In genomic region chr5:123345853-123346654, GRCm38 (mm10) we compare ENCODE assay signal across 8 mouse cellular contexts. TPM values are rescaled to one million over a fixed set of nuclear protein-coding genes. Genes with fewer than 3 reads are reported as not detected.
DNase-seq lines count a peak whose midpoint lies in the region; ATAC-seq and TF ChIP-seq lines count a peak whose summit lies in the region.

No protein-coding gene starts in this region.

- peak overlapping the region; percentile 94 for H3K4me3 ChIP-seq in embryonic facial prominence, embryonic 14.5 days (ENCODE audit: low read depth, low read length)
- peak overlapping the region; percentile 93 for H3K4me3 ChIP-seq in heart, embryonic 11.5 days (ENCODE audit: low read depth, low read length)
- H3K4me3 ChIP-seq in kidney, embryonic 15.5 days (replicated peaks) = peak overlapping the region; percentile 91
- H3K4me3 ChIP-seq in liver, embryonic 13.5 days (replicated peaks) = peak overlapping the region; percentile 93
- peak overlapping the region; percentile 85 for H3K4me3 ChIP-seq in neural tube, embryonic 11.5 days (ENCODE audit: low read depth, low read length)
- H3K4me3 ChIP-seq in testis, adult 2 months (ENCODE audit: control insufficient read depth, low read depth, low read length) = peak overlapping the region; percentile 86; the same call in 1 of the 2 replicates

- H3K27ac ChIP-seq in embryonic facial prominence, embryonic 14.5 days (replicated peaks; ENCODE audit: low read depth, low read length) = peak overlapping the region; percentile 99
- peak overlapping the region; percentile 98 for H3K27ac ChIP-seq in heart, embryonic 11.5 days (ENCODE audit: low read depth, low read length)
- peak overlapping the region; percentile 98 for H3K27ac ChIP-seq in kidney, embryonic 15.5 days
- H3K27ac ChIP-seq in liver, embryonic 13.5 days = peak overlapping the region; percentile 88
- H3K27ac ChIP-seq in neural tube, embryonic 11.5 days (ENCODE audit: low read depth, low read length) = peak overlapping the region; percentile 97
- H3K27ac ChIP-seq in testis, adult 2 months (ENCODE audit: control insufficient read depth, insufficient read depth, low read depth, low read length) = no peak overlapping the region

- peak; percentile 69 for ATAC-seq in embryonic facial prominence, embryonic 14.5 days (ENCODE audit: low read depth)
- ATAC-seq in heart, embryonic 11.5 days (replicated peaks; ENCODE audit: insufficient number of reproducible peaks, low FRiP score, low TSS enrichment) = no peak
- ATAC-seq in kidney, embryonic 15.5 days (replicated peaks; ENCODE audit: low FRiP score) = peak; percentile 20; the same call in 1 of the 2 replicates
- peak; percentile 10 for ATAC-seq in liver, embryonic 13.5 days (ENCODE audit: low read depth)
- peak; percentile 66 for ATAC-seq in neural tube, embryonic 11.5 days (ENCODE audit: insufficient read depth, low FRiP score, low TSS enrichment)

- TF ChIP-seq CTCF in testis, adult 2 months (IDR thresholded peaks at IDR 0.05; ENCODE audit: control insufficient read depth, insufficient read depth, insufficient replicate concordance, low read depth, low read length) = no peak

- H3K9ac ChIP-seq in embryonic facial prominence, embryonic 14.5 days (ENCODE audit: low read depth, low read length) = peak overlapping the region; percentile 95
- peak overlapping the region; percentile 88 for H3K9ac ChIP-seq in heart, embryonic 11.5 days (ENCODE audit: low read depth, low read length)
- peak overlapping the region; percentile 94 for H3K9ac ChIP-seq in kidney, embryonic 15.5 days
- peak overlapping the region; percentile 92 for H3K9ac ChIP-seq in liver, embryonic 13.5 days
- H3K9ac ChIP-seq in neural tube, embryonic 11.5 days (ENCODE audit: low read length) = peak overlapping the region; percentile 98

- H3K4me2 ChIP-seq in embryonic facial prominence, embryonic 14.5 days (ENCODE audit: low read depth, low read length) = peak overlapping the region; percentile 92
- H3K4me2 ChIP-seq in heart, embryonic 11.5 days = peak overlapping the region; percentile 91
- peak overlapping the region; percentile 83 for H3K4me2 ChIP-seq in kidney, embryonic 15.5 days
- H3K4me2 ChIP-seq in liver, embryonic 13.5 days = peak overlapping the region; percentile 97
- H3K4me2 ChIP-seq in neural tube, embryonic 11.5 days (ENCODE audit: low read depth) = peak overlapping the region; percentile 80

- H3K4me1 ChIP-seq in embryonic facial prominence, embryonic 14.5 days (ENCODE audit: control insufficient read depth, insufficient read depth, low read length) = peaks cover 24% of the 10 kb centered on the region
- peaks cover 34% of the 10 kb centered on the region for H3K4me1 ChIP-seq in heart, embryonic 11.5 days (ENCODE audit: control insufficient read depth, insufficient read depth, low read length)
- peaks cover 51% of the 10 kb centered on the region for H3K4me1 ChIP-seq in kidney, embryonic 15.5 days
- peaks cover 54% of the 10 kb centered on the region for H3K4me1 ChIP-seq in liver, embryonic 13.5 days (replicated peaks)
- H3K4me1 ChIP-seq in neural tube, embryonic 11.5 days (ENCODE audit: control insufficient read depth, insufficient read depth, low read length) = peaks cover 14% of the 10 kb centered on the region
- peaks cover 26% of the 10 kb centered on the region for H3K4me1 ChIP-seq in testis, adult 2 months (ENCODE audit: control insufficient read depth, insufficient read depth, low read length)

- peaks cover 6% of the 10 kb centered on the region; the same call in 1 of the 2 replicates for H3K36me3 ChIP-seq in embryonic facial prominence, embryonic 14.5 days (ENCODE audit: control insufficient read depth, insufficient read depth, low read length)
- H3K36me3 ChIP-seq in heart, embryonic 11.5 days (ENCODE audit: control insufficient read depth, insufficient read depth, low read length) = no peaks in the 10 kb centered on the region
- H3K36me3 ChIP-seq in kidney, embryonic 15.5 days = 0 out of 2 replicates have a peak, but pooled peaks cover 4% of the 10 kb centered on the region
- no peaks in the 10 kb centered on the region for H3K36me3 ChIP-seq in liver, embryonic 13.5 days
- no peaks in the 10 kb centered on the region; the same call in 1 of the 2 replicates for H3K36me3 ChIP-seq in neural tube, embryonic 11.5 days (ENCODE audit: control insufficient read depth, insufficient read depth, low read length)
- no peaks in the 10 kb centered on the region for H3K36me3 ChIP-seq in testis, adult 2 months (ENCODE audit: control insufficient read depth, insufficient read depth, low read length)

- no peaks in the 10 kb centered on the region for H3K27me3 ChIP-seq in embryonic facial prominence, embryonic 14.5 days (replicated peaks; ENCODE audit: control insufficient read depth, insufficient read depth, low read length)
- no peaks in the 10 kb centered on the region for H3K27me3 ChIP-seq in heart, embryonic 11.5 days (ENCODE audit: control insufficient read depth, insufficient read depth, low read length)
- no peaks in the 10 kb centered on the region for H3K27me3 ChIP-seq in kidney, embryonic 15.5 days
- H3K27me3 ChIP-seq in liver, embryonic 13.5 days = no peaks in the 10 kb centered on the region
- H3K27me3 ChIP-seq in neural tube, embryonic 11.5 days (ENCODE audit: control insufficient read depth, insufficient read depth, low read length) = no peaks in the 10 kb centered on the region
- peaks cover 2% of the 10 kb centered on the region; the same call in 1 of the 2 replicates for H3K27me3 ChIP-seq in testis, adult 2 months (ENCODE audit: control insufficient read depth, insufficient read depth, low read length)

- no peaks in the 10 kb centered on the region for H3K9me3 ChIP-seq in embryonic facial prominence, embryonic 14.5 days (ENCODE audit: control insufficient read depth, low read length)
- no peaks in the 10 kb centered on the region for H3K9me3 ChIP-seq in heart, embryonic 11.5 days (replicated peaks; ENCODE audit: control insufficient read depth, low read length)
- H3K9me3 ChIP-seq in kidney, embryonic 15.5 days (replicated peaks) = no peaks in the 10 kb centered on the region
- no peaks in the 10 kb centered on the region for H3K9me3 ChIP-seq in liver, embryonic 13.5 days (replicated peaks)
- H3K9me3 ChIP-seq in neural tube, embryonic 11.5 days (ENCODE audit: control insufficient read depth, low read length) = no peaks in the 10 kb centered on the region

- DNase-seq in 3T3-L1 (ENCODE audit: low read depth, low spot score) = peak; percentile 84
- peak; percentile 84 for DNase-seq in adrenal gland, postnatal 10 days
- DNase-seq in embryonic facial prominence, embryonic 14.5 days (ENCODE audit: low spot score) = peak; percentile 89
- peak; percentile 10 for DNase-seq in liver, embryonic 13.5 days
- DNase-seq in neural tube, embryonic 11.5 days (ENCODE audit: low spot score) = peak; percentile 77

- WGBS in embryonic facial prominence, embryonic 14.5 days = under 1% methylated on average over 22 of the region's 22 CpGs
- WGBS in heart, embryonic 11.5 days (ENCODE audit: insufficient replicate concordance) = 3% methylated on average over 22 of the region's 22 CpGs
- WGBS in kidney, embryonic 15.5 days = 2% methylated on average over 21 of the region's 22 CpGs
- 5% methylated on average over 22 of the region's 22 CpGs for WGBS in liver, embryonic 13.5 days (ENCODE audit: insufficient replicate concordance)
- WGBS in neural tube, embryonic 11.5 days = 1% methylated on average over 22 of the region's 22 CpGs

- TF ChIP-seq POLR2A in testis, adult 2 months (IDR thresholded peaks at IDR 0.05; ENCODE audit: control insufficient read depth, low read depth, low read length) = no peak

RNA-seq across cellular contexts. Expression of gene Bcl7a, which starts 2.4 kb away (rescaled TPM):
- 10 to 100 TPM; 14.1 to 20.6 TPM for total RNA-seq in adrenal gland, postnatal 10 days (2021)
- 19.1 and 19.7 TPM in 2 replicates for polyA plus RNA-seq in embryonic facial prominence, embryonic 14.5 days (2014; fragmentation: Nextera tagmentation; extraction: Ambion mirVana)
- 15.2 and 16.2 TPM in 2 replicates for polyA plus RNA-seq in heart, embryonic 11.5 days (2014; fragmentation: Nextera tagmentation; extraction: Ambion mirVana)
- 41.7 and 42.5 TPM in 2 replicates for polyA plus RNA-seq in kidney, embryonic 15.5 days (2015; fragmentation: Nextera tagmentation; extraction: Ambion mirVana)
- polyA plus RNA-seq in liver, embryonic 13.5 days (2015; fragmentation: Nextera tagmentation; extraction: Ambion mirVana) = 6.6 and 7.9 TPM in 2 replicates
- polyA plus RNA-seq in neural tube, embryonic 11.5 days (2014; fragmentation: Nextera tagmentation; extraction: Ambion mirVana) = 55.9 and 56.7 TPM in 2 replicates
- 0.73 and 0.88 TPM in 2 replicates for polyA plus RNA-seq in testis, adult 2 months (2012; rRNA removed)

RNA-seq across cellular contexts. Expression of gene Mlxip, which starts 48.5 kb away (rescaled TPM):
- total RNA-seq in adrenal gland, postnatal 10 days (2021) = 10 to 100 TPM; 24.4 to 27.8 TPM
- polyA plus RNA-seq in embryonic facial prominence, embryonic 14.5 days (2014; fragmentation: Nextera tagmentation; extraction: Ambion mirVana) = 17.7 and 18.8 TPM in 2 replicates
- polyA plus RNA-seq in heart, embryonic 11.5 days (2014; fragmentation: Nextera tagmentation; extraction: Ambion mirVana) = 12.0 and 15.2 TPM in 2 replicates
- polyA plus RNA-seq in kidney, embryonic 15.5 days (2015; fragmentation: Nextera tagmentation; extraction: Ambion mirVana) = 18.5 and 18.7 TPM in 2 replicates
- 3.2 and 3.6 TPM in 2 replicates for polyA plus RNA-seq in liver, embryonic 13.5 days (2015; fragmentation: Nextera tagmentation; extraction: Ambion mirVana)
- 22.6 TPM in 2 replicates for polyA plus RNA-seq in neural tube, embryonic 11.5 days (2014; fragmentation: Nextera tagmentation; extraction: Ambion mirVana)
- polyA plus RNA-seq in testis, adult 2 months (2012; rRNA removed) = 17.4 and 18.8 TPM in 2 replicates

Comparison
In these comparisons a context has a peak if more than half of its experiments do, and no peak if none do; other contexts are left out.
1. DNase-seq: peak in every context shown above with its lines; median percentile 89 in embryonic facial prominence, embryonic 14.5 days; 84 in 3T3-L1; 84 in adrenal gland, postnatal 10 days; 77 in neural tube, embryonic 11.5 days; 10 in liver, embryonic 13.5 days.